Mouse (Mus musculus) central nervous system, embryonic 11.5 days (tissue): ENCODE data around the gene Thap3. TPM values are rescaled to one million over a fixed set of nuclear protein-coding genes. Genes with fewer than 3 reads are reported as not detected.

Experiments used
- polyA plus RNA-seq: library from polyadenylated mRNA; depleted of rRNA; stranded (reverse); fragments of >200 nt; gene quantifications from 2 replicates; pipeline ENCODE4 v1.2.3, GENCODE M21; 2012; rRNA removed

The Thap3 gene
- 38.6 and 39.6 TPM in 2 replicates for polyA plus RNA-seq

GRCm38 (mm10) chr4:151988342-151989109, at the start of gene Thap3:
Gene Thap3, minus strand, starts transcription at chr4:151988997.

GRCm38 (mm10) chr4:152038225-152038984, 49.6 kb upstream of the Thap3 start, which contains the start of gene Tas1r1:
Gene Tas1r1, minus strand, starts transcription at chr4:152038568.

GRCm38 (mm10) chr4:152027524-152027923, 38.7 kb upstream of the Thap3 start, which contains the start of gene Zbtb48:
Gene Zbtb48, minus strand, starts transcription at chr4:152027671.

GRCm38 (mm10) chr4:152008622-152009075, 19.9 kb upstream of the Thap3 start, which contains the start of gene Klhl21:
Gene Klhl21, plus strand, starts transcription at chr4:152008803.

GRCm38 (mm10) chr4:151996173-151996950, 7.6 kb upstream of the Thap3 start, which contains the start of gene Phf13:
Gene Phf13, minus strand, starts transcription at chr4:151996258.

GRCm38 (mm10) chr4:151933505-151934214, 55.1 kb downstream of the Thap3 start, which contains the start of gene Dnajc11:
Gene Dnajc11, plus strand, starts transcription at chr4:151933691.

Other genes with a start within 250 kb of the Thap3 start
- gene Camta1, start 127.1 kb downstream of the Thap3 start, polyA plus RNA-seq, result 43.4 and 44.4 TPM in 2 replicates
- gene Dnajc11, start 55.3 kb downstream of the Thap3 start, polyA plus RNA-seq, result 80.5 and 103 TPM in 2 replicates
- gene Phf13, start 7.3 kb upstream of the Thap3 start, polyA plus RNA-seq, result 18.4 and 23.2 TPM in 2 replicates
- 5.9 and 7.6 TPM in 2 replicates for gene Klhl21, start 19.8 kb upstream of the Thap3 start, polyA plus RNA-seq
- 35.6 and 43.3 TPM in 2 replicates for gene Zbtb48, start 38.7 kb upstream of the Thap3 start, polyA plus RNA-seq
- 0.05 and 0.17 TPM in 2 replicates for gene Tas1r1, start 49.6 kb upstream of the Thap3 start, polyA plus RNA-seq
- gene Nol9, start 50.3 kb upstream of the Thap3 start, polyA plus RNA-seq, result 24.9 and 28.4 TPM in 2 replicates
- 14.7 and 18.2 TPM in 2 replicates for gene Plekhg5, start 83.5 kb upstream of the Thap3 start, polyA plus RNA-seq
- gene Tnfrsf25, start 126.9 kb upstream of the Thap3 start, polyA plus RNA-seq, result 2.2 and 3.1 TPM in 2 replicates
- gene Espn, start 163.4 kb upstream of the Thap3 start, polyA plus RNA-seq, result 1.8 and 2.6 TPM in 2 replicates
- gene Hes2, start 169.9 kb upstream of the Thap3 start, polyA plus RNA-seq, result 0.97 and 1.2 TPM in 2 replicates
- gene Acot7, start 189.1 kb upstream of the Thap3 start, polyA plus RNA-seq, result 56.4 and 73.6 TPM in 2 replicates